Mouse (Mus musculus) hindbrain, postnatal 0 days (tissue): ENCODE results near the gene Snx7. TPM values are rescaled to one million over a fixed set of nuclear protein-coding genes. Genes with fewer than 3 reads are reported as not detected.

Experiments used
- ATAC-seq: fragments of 200-750 bp; cut with Nextera tagmentation; 2 replicates; pipeline ENCODE4 v1.8.0; 2017; ENCODE audit warnings: mild to moderate bottlenecking, moderate TSS enrichment, moderate library complexity
- DNase-seq: peaks from one replicate; pipeline ENCODE4 v3.0.0-alpha.2; 2015; ENCODE audit warnings: low spot score
- H3K27ac ChIP-seq: fragments of 300-500 bp; sonication (generic); 2 replicates; pipeline ENCODE4 v1.5.1; 2014; ENCODE audit warnings: mild to moderate bottlenecking
- H3K27me3 ChIP-seq: fragments of 300-500 bp; sonication (generic); 2 replicates; pipeline ENCODE4 v1.6.1; 2014; ENCODE audit warnings: low read length, mixed read lengths; ENCODE audit not compliant: insufficient read depth
- H3K36me3 ChIP-seq: fragments of 300-500 bp; sonication (generic); 2 replicates; pipeline ENCODE4 v1.6.1; 2014; ENCODE audit warnings: low read length, mixed read lengths; ENCODE audit not compliant: insufficient read depth
- H3K4me1 ChIP-seq: fragments of 300-500 bp; sonication (generic); 2 replicates; pipeline ENCODE4 v1.6.1; 2014; ENCODE audit warnings: antibody characterized with exemption, low read length, mixed read lengths; ENCODE audit not compliant: insufficient read depth
- H3K4me2 ChIP-seq: fragments of 300-500 bp; sonication (generic); 2 replicates; pipeline ENCODE4 v1.6.1; 2014; ENCODE audit warnings: low read depth, mild to moderate bottlenecking, low read length, moderate library complexity, mixed read lengths
- H3K4me3 ChIP-seq: fragments of 300-500 bp; sonication (generic); 2 replicates; pipeline ENCODE4 v1.5.1; 2014; ENCODE audit warnings: low read length
- H3K9ac ChIP-seq: fragments of 300-500 bp; sonication (generic); replicated peaks from 2 replicates; pipeline ENCODE4 v1.6.1; 2014; ENCODE audit warnings: mild to moderate bottlenecking, low read length, moderate library complexity, mixed read lengths
- H3K9me3 ChIP-seq: fragments of 300-500 bp; sonication (generic); 2 replicates; pipeline ENCODE4 v1.6.1; 2016; ENCODE audit warnings: low read length, mixed read lengths
- CTCF ChIP-seq: IDR thresholded peaks from 2 replicates; pipeline ENCODE4 v1.5.1; 2016; ENCODE audit warnings: antibody characterized with exemption, control low read depth, low read depth
- WGBS: fragments of 180-500 bp; shearing (Covaris S2); extraction: QIAGEN DNeasy Blood & Tissue Kit; methylation state at CpG from one replicate; pipeline ENCODE4 v1.1.7; 2014; 5-methylcytosine and 5-hydroxymethylcytosine counted together
- polyA plus RNA-seq: library from polyadenylated mRNA; unstranded; fragments of >200 nt; fragmentation: Nextera tagmentation; extraction: Ambion mirVana; gene quantifications from 2 replicates; pipeline ENCODE4 v1.2.1, GENCODE M21; 2015
- total RNA-seq: library from RNA; depleted of rRNA; stranded (reverse); fragments of >200 nt; gene quantifications from 2 replicates; pipeline ENCODE4 v1.2.3, GENCODE M21; 2014

Snx7 gene
- total and polyA plus RNA-seq, 2 experiments from 2014 or later = 5.8 to 13.4 TPM

DNA sequence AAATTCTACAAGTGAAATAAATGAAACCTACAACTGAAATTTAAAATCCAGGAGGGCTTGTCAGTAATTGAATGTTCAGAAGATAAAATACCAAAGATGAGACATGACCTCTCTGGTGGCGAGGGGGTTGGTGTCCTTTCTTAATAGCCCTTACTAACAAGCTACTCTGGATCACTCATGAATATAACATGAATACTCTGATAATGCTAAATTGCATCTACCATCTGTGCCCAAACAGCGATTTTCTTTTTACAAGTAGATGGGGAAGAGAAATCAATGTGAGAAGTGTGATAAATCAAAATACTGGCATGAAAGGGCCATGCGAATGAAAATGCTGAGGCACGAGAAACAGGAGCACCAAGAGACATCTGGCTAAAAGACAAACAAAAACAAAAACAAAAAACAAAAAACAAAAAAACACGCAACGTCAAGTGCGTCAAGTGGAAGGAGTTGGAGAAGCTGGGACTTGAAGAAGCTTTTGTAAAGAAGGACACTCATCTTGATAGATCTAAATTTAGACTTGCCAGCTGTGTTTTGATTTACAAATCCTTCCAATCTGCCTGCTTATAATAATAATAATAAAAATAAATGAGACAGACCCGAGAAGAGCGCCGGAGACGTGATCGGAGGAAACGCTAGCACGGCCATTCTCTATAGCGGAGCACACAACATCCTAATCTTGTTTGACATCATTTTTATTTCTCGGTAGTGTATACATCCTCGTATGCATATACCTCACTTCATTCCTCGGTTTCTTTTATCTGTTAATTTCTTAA, 17.3 kb downstream of the Snx7 start:
- H3K27me3 ChIP-seq = no peaks in the 10 kb centered on the region
- no peak overlapping the region for H3K4me3 ChIP-seq
- no peaks in the 10 kb centered on the region for H3K36me3 ChIP-seq
- no peaks in the 10 kb centered on the region for H3K4me1 ChIP-seq
- H3K4me2 ChIP-seq = no peak overlapping the region
- ATAC-seq = no peak
- TF ChIP-seq CTCF = no peak
- no peak overlapping the region for H3K9ac ChIP-seq
- H3K27ac ChIP-seq = no peak overlapping the region
- no peak for DNase-seq
- WGBS = 77% methylated on average over 18 of the region's 18 CpGs
- H3K9me3 ChIP-seq = no peaks in the 10 kb centered on the region

DNA sequence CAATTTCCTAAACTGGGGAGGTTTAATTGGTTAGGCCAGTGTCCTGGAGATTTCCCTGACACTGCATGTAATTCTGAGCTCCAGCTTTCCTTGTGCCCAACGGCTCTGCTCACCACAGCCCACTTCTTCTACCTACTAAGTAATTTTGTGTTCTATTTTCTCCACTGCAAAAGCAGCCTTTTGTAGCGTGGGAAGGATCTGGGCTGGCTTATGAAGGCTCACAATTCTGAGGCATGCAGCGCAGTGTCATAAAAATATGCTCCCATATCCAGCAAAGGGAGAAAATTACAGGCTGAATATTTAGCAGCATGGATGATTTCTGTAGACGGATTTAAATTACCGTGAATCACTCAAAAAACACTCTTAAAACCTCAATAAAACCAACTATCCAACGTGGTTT, 19.9 kb downstream of the Snx7 start:
- ATAC-seq = no peak
- WGBS = 79% methylated on average over 6 of the region's 6 CpGs
- no peak for DNase-seq

DNA sequence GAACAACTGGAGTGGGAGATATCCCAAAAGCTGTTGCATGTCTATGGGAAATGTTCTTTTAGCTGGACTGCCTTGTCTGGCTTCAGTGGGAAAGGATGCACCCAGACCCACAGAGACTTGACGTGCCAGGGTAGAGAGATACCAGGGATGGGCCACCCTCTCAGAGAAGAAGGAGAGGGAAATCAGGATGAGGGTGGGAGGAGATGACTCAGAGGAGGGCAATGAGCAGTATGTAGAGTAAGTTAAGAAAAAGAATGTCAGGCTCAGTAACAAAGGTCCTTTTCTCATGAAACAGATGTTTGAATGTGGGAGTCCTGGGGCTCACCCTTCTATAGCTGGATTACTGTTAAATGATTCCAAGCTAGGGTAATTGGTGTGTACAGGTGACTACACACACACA, 26.1 kb downstream of the Snx7 start:
- no peaks in the 10 kb centered on the region for H3K4me1 ChIP-seq
- 0 out of 2 replicates have a peak, but pooled peaks cover 3% of the 10 kb centered on the region for H3K36me3 ChIP-seq
- H3K4me2 ChIP-seq = no peak overlapping the region
- 100% methylated on average over 1 of the region's 1 CpGs for WGBS
- TF ChIP-seq CTCF = no peak
- no peaks in the 10 kb centered on the region for H3K27me3 ChIP-seq
- H3K9me3 ChIP-seq = no peaks in the 10 kb centered on the region
- H3K9ac ChIP-seq = no peak overlapping the region
- no peak overlapping the region for H3K4me3 ChIP-seq
- DNase-seq (no peak), ATAC-seq (no peak)
- H3K27ac ChIP-seq = no peak overlapping the region

More for the DNA sequence above, 19.9 kb downstream of the Snx7 start:
- Histone ChIP-seq H3K27me3 (no peaks in the 10 kb centered on the region), H3K9me3 (no peaks in the 10 kb centered on the region), H3K9ac (no peak overlapping the region), H3K27ac (no peak overlapping the region), H3K4me3 (no peak overlapping the region), H3K36me3 (0 out of 2 replicates have a peak, but pooled peaks cover 3% of the 10 kb centered on the region), H3K4me2 (no peak overlapping the region), H3K4me1 (no peaks in the 10 kb centered on the region)
- TF ChIP-seq CTCF = no peak

DNA sequence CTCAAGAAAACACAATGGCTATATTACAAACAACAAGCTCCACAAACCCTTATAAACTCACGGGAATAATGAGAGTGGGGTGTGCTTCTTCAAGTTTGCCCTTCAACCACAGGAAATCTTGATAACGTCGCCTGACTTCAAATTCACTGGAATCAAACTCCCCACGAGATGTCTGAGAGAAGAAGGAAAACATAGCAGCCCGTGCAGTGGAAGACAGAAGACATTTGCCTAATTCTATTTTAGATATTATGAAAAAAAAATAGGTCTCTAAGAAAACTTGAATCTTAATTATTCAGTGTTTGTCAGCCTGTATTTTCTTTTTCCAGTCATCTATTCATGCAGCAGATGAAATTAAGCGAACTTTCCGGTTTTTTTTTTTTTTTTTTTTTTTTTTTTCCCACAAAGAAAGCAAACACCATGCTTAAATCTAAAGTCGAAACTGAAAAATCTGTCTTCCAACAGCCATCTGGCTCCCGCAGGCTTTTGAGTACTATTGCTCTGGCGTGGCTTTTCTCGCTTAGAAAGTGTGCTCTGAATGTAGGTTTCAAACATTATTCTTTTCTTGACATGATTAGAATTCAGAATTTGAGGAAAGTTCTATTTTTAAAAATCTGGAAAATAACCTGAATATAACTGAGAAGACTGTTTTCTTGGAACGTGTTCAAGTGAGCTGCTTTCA, 28.7 kb downstream of the Snx7 start:
- H3K9me3 ChIP-seq = no peaks in the 10 kb centered on the region
- H3K4me2 ChIP-seq = no peak overlapping the region
- 57% methylated on average over 12 of the region's 12 CpGs for whole genome bisulfite sequencing
- H3K36me3 ChIP-seq = no peaks in the 10 kb centered on the region
- H3K4me1 ChIP-seq = no peaks in the 10 kb centered on the region
- no peak overlapping the region for H3K27ac ChIP-seq
- DNase-seq = peak; percentile 24
- TF ChIP-seq CTCF = no peak
- no peak for ATAC-seq
- H3K9ac ChIP-seq = no peak overlapping the region
- H3K4me3 ChIP-seq = no peak overlapping the region
- no peaks in the 10 kb centered on the region for H3K27me3 ChIP-seq

DNA sequence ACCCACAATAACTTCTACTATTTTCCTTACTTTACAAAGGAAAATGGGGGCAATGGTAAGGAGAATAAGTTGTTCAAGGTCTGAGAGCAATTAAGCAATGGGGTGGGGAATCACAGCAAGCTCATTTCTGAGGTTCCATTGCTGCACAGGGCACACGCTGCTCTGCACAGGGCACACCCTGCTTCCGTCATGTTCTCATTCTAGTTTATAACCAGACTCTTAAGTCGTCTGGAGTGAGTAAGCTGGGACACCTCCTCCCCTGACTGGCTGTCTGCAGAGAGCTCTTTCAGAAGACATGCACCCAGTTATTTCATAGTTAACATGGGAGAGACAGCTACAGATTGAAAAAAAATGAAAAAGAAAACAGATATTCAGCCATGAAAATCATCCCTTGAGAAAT, 30.7 kb downstream of the Snx7 start:
- no peaks in the 10 kb centered on the region for H3K4me1 ChIP-seq

DNA sequence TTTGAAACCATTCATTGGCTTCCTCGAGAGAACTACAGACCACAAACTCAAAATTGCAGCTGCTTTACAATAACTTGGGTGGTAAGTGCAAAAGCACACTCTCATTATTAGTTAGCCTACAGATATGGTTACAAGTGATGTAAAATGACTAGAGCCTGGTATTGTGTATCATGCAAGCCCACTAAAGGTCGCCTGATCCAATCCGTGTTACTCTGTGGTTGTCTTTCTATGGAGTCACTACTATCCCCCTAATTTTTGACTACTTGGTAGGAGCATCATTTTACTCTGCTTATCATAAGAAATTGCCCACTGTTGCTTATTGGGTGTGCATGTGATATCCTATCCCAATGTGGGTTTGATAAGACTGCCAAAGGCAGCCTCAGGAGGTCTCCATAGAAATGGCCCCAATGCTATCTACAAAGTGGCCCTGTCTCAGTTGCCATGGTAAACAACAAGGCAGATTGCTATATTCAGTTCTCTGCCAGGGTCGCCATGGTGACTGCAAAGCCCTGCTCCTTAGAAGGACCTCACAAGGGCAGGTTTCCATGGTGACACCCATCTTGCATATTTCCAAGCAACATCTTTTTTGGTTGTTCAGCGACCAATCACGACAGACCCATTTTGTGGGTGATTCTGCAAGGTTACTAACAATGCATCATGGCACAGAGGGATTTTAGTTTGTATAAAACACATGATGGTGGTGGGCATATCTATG, 42.1 kb downstream of the Snx7 start:
- no peaks in the 10 kb centered on the region for H3K9me3 ChIP-seq
- no peak overlapping the region for H3K4me2 ChIP-seq
- H3K36me3 ChIP-seq = no peaks in the 10 kb centered on the region
- 39% methylated on average over 6 of the region's 6 CpGs for WGBS
- TF ChIP-seq CTCF = no peak
- H3K4me3 ChIP-seq = no peak overlapping the region
- H3K27ac ChIP-seq = no peak overlapping the region
- peak; percentile 98 for ATAC-seq
- no peak overlapping the region for H3K9ac ChIP-seq
- H3K4me1 ChIP-seq = no peaks in the 10 kb centered on the region; the same call in 1 of the 2 replicates
- DNase-seq = peak; percentile 87
- H3K27me3 ChIP-seq = no peaks in the 10 kb centered on the region

More for the DNA sequence above, 30.7 kb downstream of the Snx7 start:
- Histone ChIP-seq H3K27ac (no peak overlapping the region), H3K9ac (no peak overlapping the region), H3K9me3 (no peaks in the 10 kb centered on the region), H3K4me3 (no peak overlapping the region), H3K36me3 (no peaks in the 10 kb centered on the region), H3K27me3 (no peaks in the 10 kb centered on the region), H3K4me2 (no peak overlapping the region)
- WGBS = 69% methylated on average over 3 of the region's 3 CpGs
- no peak for TF ChIP-seq CTCF
- ATAC-seq (no peak), DNase-seq (no peak)
